In the genomic region with DNA sequence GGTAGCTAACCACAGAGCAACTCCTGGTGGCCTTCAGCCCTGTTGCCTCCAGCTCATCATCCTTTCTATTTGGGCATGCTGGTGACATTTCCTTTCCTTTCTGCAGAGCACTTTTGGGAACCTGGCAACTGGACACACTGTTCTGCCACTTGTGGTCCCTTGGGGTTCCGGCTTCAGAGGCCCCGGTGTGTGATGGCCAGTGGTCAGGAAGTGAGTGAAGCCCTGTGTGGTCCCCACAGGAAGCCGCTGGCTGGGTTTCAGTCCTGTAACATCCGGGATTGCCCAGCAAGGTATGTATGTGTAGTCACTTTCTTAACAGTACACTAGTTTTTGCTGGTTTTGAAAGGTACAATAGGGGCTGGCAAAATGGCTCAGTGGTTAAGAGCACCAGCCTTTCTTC, we compare ENCODE assay signal across 18 mouse cellular contexts. TPM values are rescaled to one million over a fixed set of nuclear protein-coding genes. Genes with fewer than 3 reads are reported as not detected.
DNase-seq lines count a peak whose midpoint lies in the region; ATAC-seq and TF ChIP-seq lines count a peak whose summit lies in the region.
"Had no signal": no experiment of that assay in that cellular context is flagged by ENCODE, and none has a peak within 500 bp of the region (broad histone marks: within the 10 kb centered on the region; RNA-seq: fewer than 3 reads in every experiment).

No protein-coding gene starts in this region.

- WGBS in liver, embryonic 15.5 days (ENCODE audit: insufficient replicate concordance): 19% methylated on average over 4 of the region's 4 CpGs
- WGBS in liver, embryonic 11.5 days: 45% methylated on average over 4 of the region's 4 CpGs
- 53% methylated on average over 4 of the region's 4 CpGs for WGBS in lung, adult 2 months
- 85% methylated on average over 4 of the region's 4 CpGs for WGBS in limb, embryonic 10.5 days

- H3K9ac ChIP-seq in liver, embryonic 15.5 days: no peak overlapping the region
- no peak overlapping the region for H3K9ac ChIP-seq in liver, embryonic 11.5 days (ENCODE audit: low read depth, low read length)
- H3K9ac ChIP-seq: embryonic facial prominence, embryonic 13.5 days; forebrain, embryonic 12.5 days; heart, embryonic 12.5 days; hindbrain, embryonic 12.5 days had no signal

- ATAC-seq in liver, embryonic 15.5 days (ENCODE audit: insufficient read depth): peak; percentile 31; the same call in 1 of the 2 replicates
- no peak for ATAC-seq in liver, embryonic 11.5 days (replicated peaks; ENCODE audit: low FRiP score)
- ATAC-seq in hematopoietic stem cell, adult 5-6 weeks (replicated peaks in 1 of 2; ENCODE audit: insufficient read depth in 1 of 2, low FRiP score in 2 of 2, low TSS enrichment in 1 of 2, low read depth in 1 of 2, poor library complexity in 2 of 2, severe bottlenecking in 2 of 2): peak; percentile 87 to 91
- ATAC-seq in megakaryocyte progenitor cell, adult 5-6 weeks (replicated peaks; ENCODE audit: poor library complexity): peak; percentile 89
- ATAC-seq: forebrain, embryonic 16.5 days; hindbrain, embryonic 16.5 days had no signal

- H3K27me3 ChIP-seq in liver, embryonic 15.5 days: no peaks in the 10 kb centered on the region
- H3K27me3 ChIP-seq in liver, embryonic 11.5 days (replicated peaks; ENCODE audit: control insufficient read depth, insufficient read depth, low read length): no peaks in the 10 kb centered on the region
- H3K27me3 ChIP-seq in limb, embryonic 10.5 days (ENCODE audit: low read depth, poor library complexity, severe bottlenecking): no peaks in the 10 kb centered on the region
- H3K27me3 ChIP-seq: embryonic facial prominence, embryonic 13.5 days; forebrain, embryonic 12.5 days; heart, embryonic 12.5 days; hindbrain, embryonic 12.5 days had no signal

- no peak for TF ChIP-seq CTCF in lung, adult 2 months (IDR thresholded peaks at IDR 0.05; ENCODE audit: insufficient read depth, low read length)

- no peaks in the 10 kb centered on the region for H3K9me3 ChIP-seq in liver, embryonic 15.5 days (replicated peaks)
- no peaks in the 10 kb centered on the region for H3K9me3 ChIP-seq in liver, embryonic 11.5 days (ENCODE audit: control insufficient read depth, low read length)
- H3K9me3 ChIP-seq in limb, embryonic 10.5 days (replicated peaks): no peaks in the 10 kb centered on the region
- H3K9me3 ChIP-seq: embryonic facial prominence, embryonic 13.5 days; forebrain, embryonic 12.5 days; heart, embryonic 12.5 days; hindbrain, embryonic 12.5 days had no signal

- no peak for DNase-seq in liver, embryonic 11.5 days (ENCODE audit: low spot score)
- no peak for DNase-seq in adrenal gland, postnatal 14 days
- DNase-seq in lung, adult 2 months: no peak
- no peak for DNase-seq in limb, embryonic 10.5 days (ENCODE audit: low spot score)
- DNase-seq: adrenal gland, adult 8-10 months; cerebellum, adult 11-12 months; cerebellum, adult 9-10 months; cerebellum, postnatal 25 days; gastrocnemius, postnatal 10 days had no signal

- no peaks in the 10 kb centered on the region for H3K36me3 ChIP-seq in liver, embryonic 15.5 days (replicated peaks)
- H3K36me3 ChIP-seq in liver, embryonic 11.5 days (ENCODE audit: control insufficient read depth, insufficient read depth, low read length): no peaks in the 10 kb centered on the region
- H3K36me3 ChIP-seq in limb, embryonic 10.5 days: no peaks in the 10 kb centered on the region
- H3K36me3 ChIP-seq: embryonic facial prominence, embryonic 13.5 days; forebrain, embryonic 12.5 days; heart, embryonic 12.5 days; hindbrain, embryonic 12.5 days had no signal

- no peak for TF ChIP-seq POLR2A in lung, adult 2 months (IDR thresholded peaks at IDR 0.05; ENCODE audit: borderline replicate concordance, extremely low read depth, low read depth, low read length)

- no peak overlapping the region for H3K27ac ChIP-seq in liver, embryonic 15.5 days (replicated peaks)
- no peak overlapping the region for H3K27ac ChIP-seq in liver, embryonic 11.5 days (ENCODE audit: low read depth, low read length)
- H3K27ac ChIP-seq in limb, embryonic 10.5 days: no peak overlapping the region
- H3K27ac ChIP-seq: embryonic facial prominence, embryonic 13.5 days; forebrain, embryonic 12.5 days; hindbrain, embryonic 12.5 days had no signal

- no peaks in the 10 kb centered on the region for H3K4me1 ChIP-seq in liver, embryonic 15.5 days (replicated peaks)
- no peaks in the 10 kb centered on the region for H3K4me1 ChIP-seq in liver, embryonic 11.5 days (replicated peaks; ENCODE audit: control insufficient read depth, insufficient read depth, low read length)
- H3K4me1 ChIP-seq in lung, adult 2 months (ENCODE audit: control insufficient read depth, insufficient read depth, low read length): no peaks in the 10 kb centered on the region
- peaks cover 11% of the 10 kb centered on the region for H3K4me1 ChIP-seq in limb, embryonic 10.5 days
- H3K4me1 ChIP-seq: embryonic facial prominence, embryonic 13.5 days; forebrain, embryonic 12.5 days; heart, embryonic 12.5 days had no signal

- no peak overlapping the region for H3K4me2 ChIP-seq in liver, embryonic 15.5 days
- H3K4me2 ChIP-seq in liver, embryonic 11.5 days: no peak overlapping the region
- H3K4me2 ChIP-seq: embryonic facial prominence, embryonic 13.5 days; forebrain, embryonic 12.5 days; heart, embryonic 12.5 days; hindbrain, embryonic 12.5 days had no signal

- no peak overlapping the region for H3K4me3 ChIP-seq in liver, embryonic 15.5 days (replicated peaks)
- no peak overlapping the region for H3K4me3 ChIP-seq in liver, embryonic 11.5 days (ENCODE audit: low read depth, low read length)
- H3K4me3 ChIP-seq in lung, adult 2 months (replicated peaks; ENCODE audit: extremely low read depth, low read depth, low read length): no peak overlapping the region
- H3K4me3 ChIP-seq in limb, embryonic 10.5 days: no peak overlapping the region
- H3K4me3 ChIP-seq: embryonic facial prominence, embryonic 13.5 days; forebrain, embryonic 12.5 days; heart, embryonic 12.5 days; hindbrain, embryonic 12.5 days had no signal

RNA-seq across cellular contexts. Expression of a gene that starts 46.3 kb away (rescaled TPM):
- polyA plus RNA-seq in liver, embryonic 15.5 days (2015; fragmentation: Nextera tagmentation; extraction: Ambion mirVana): 0.38 and 0.41 TPM in 2 replicates
- polyA plus RNA-seq in liver, embryonic 11.5 days (2014; fragmentation: Nextera tagmentation; extraction: Ambion mirVana): 2.5 and 3.4 TPM in 2 replicates
- total RNA-seq in hematopoietic stem cell, adult 5-6 weeks (2017): 0.55 and 0.81 TPM in 2 replicates
- 0.79 and 1.4 TPM in 2 replicates for total RNA-seq in megakaryocyte progenitor cell, adult 5-6 weeks (2015)
- 0.47 and 0.50 TPM in 2 replicates for total RNA-seq in megakaryocyte progenitor cell, adult 5-6 weeks (2017)
- total RNA-seq in adrenal gland, postnatal 14 days (2021): 1.7 and 2.9 TPM in 2 replicates
- 3.9 and 5.7 TPM in 2 replicates for polyA plus RNA-seq in lung, adult 2 months (2012; rRNA removed)
- polyA plus RNA-seq in limb, embryonic 10.5 days (2016; fragmentation: Nextera tagmentation; extraction: Ambion mirVana): 5.3 and 5.5 TPM in 2 replicates

RNA-seq across cellular contexts. Expression of a gene that starts 46.4 kb away (rescaled TPM):
- polyA plus RNA-seq in liver, embryonic 15.5 days (2015; fragmentation: Nextera tagmentation; extraction: Ambion mirVana): 8.6 and 9.8 TPM in 2 replicates
- 20.9 and 21.7 TPM in 2 replicates for polyA plus RNA-seq in liver, embryonic 11.5 days (2014; fragmentation: Nextera tagmentation; extraction: Ambion mirVana)
- 23.8 and 34.4 TPM in 2 replicates for total RNA-seq in hematopoietic stem cell, adult 5-6 weeks (2017)
- 17.5 and 19.6 TPM in 2 replicates for total RNA-seq in megakaryocyte progenitor cell, adult 5-6 weeks (2015)
- 26.8 and 27.9 TPM in 2 replicates for total RNA-seq in megakaryocyte progenitor cell, adult 5-6 weeks (2017)
- 16.7 and 21.8 TPM in 2 replicates for total RNA-seq in adrenal gland, postnatal 14 days (2021)
- 2.4 and 5.5 TPM in 2 replicates for polyA plus RNA-seq in lung, adult 2 months (2012; rRNA removed)
- polyA plus RNA-seq in limb, embryonic 10.5 days (2016; fragmentation: Nextera tagmentation; extraction: Ambion mirVana): 24.0 and 25.8 TPM in 2 replicates
